Mouse (Mus musculus): ENCODE measurements around the gene I830077J02Rik. TPM values are rescaled to one million over a fixed set of nuclear protein-coding genes. Genes with fewer than 3 reads are reported as not detected.
A peak's percentile ranks its signal among the peaks of the same experiment; 100 is the strongest.

I830077J02Rik gene
- total and polyA plus RNA-seq, 3 experiments: 1.6 to 34.4 (median 32.6) TPM

DNA sequence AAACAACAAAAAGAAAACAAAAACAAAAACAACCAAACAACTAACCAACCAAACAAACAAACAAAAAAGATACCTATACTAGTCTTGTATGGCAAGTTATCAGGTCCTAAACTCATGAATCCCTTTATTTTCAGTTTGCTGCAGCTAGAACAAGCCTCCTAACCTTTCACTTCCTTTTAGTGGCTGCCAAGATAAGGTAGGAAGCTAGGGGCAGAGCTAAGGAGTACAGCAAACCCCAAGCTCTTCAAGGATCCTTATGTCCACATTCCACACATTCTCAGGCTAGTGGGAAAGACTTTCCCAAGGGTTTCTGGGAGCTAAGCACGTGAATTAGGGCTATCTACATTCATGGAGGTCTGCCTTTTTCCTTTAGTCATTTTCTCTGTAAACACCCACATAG, 17.2 kb downstream of the I830077J02Rik start:
- Histone ChIP-seq H3K4me3 (ENCODE audit: low read depth, low read length) (no peak overlapping the region; the same call in 1 of the 2 replicates), H3K4me1 (ENCODE audit: insufficient read depth, low read depth, low read length) (peaks cover 82% of the 10 kb centered on the region), H3K9me3 (replicated peaks) (no peaks in the 10 kb centered on the region), H3K27me3 (ENCODE audit: insufficient read depth, low read length) (no peaks in the 10 kb centered on the region), H3K36me3 (replicated peaks) (no peaks in the 10 kb centered on the region)
- DNase-seq (ENCODE audit: low spot score): no peak
- ATAC-seq (ENCODE audit: extremely low read depth, insufficient number of reproducible peaks, low FRiP score, poor library complexity, severe bottlenecking): no peak
- TF ChIP-seq TAL1 (conservative IDR thresholded peaks at IDR 0.05; ENCODE audit: low read depth, low read length) (no peak), GATA2 (IDR thresholded peaks at IDR 0.05; ENCODE audit: borderline replicate concordance, low read depth, low read length) (no peak), CTCF (IDR thresholded peaks at IDR 0.05; ENCODE audit: low read depth, low read length) (no peak), GATA1 (IDR thresholded peaks at IDR 0.05; ENCODE audit: borderline replicate concordance, low read length) (no peak), POLR2AphosphoS5 (IDR thresholded peaks at IDR 0.05; ENCODE audit: insufficient replicate concordance, low read depth, low read length) (no peak)

DNA sequence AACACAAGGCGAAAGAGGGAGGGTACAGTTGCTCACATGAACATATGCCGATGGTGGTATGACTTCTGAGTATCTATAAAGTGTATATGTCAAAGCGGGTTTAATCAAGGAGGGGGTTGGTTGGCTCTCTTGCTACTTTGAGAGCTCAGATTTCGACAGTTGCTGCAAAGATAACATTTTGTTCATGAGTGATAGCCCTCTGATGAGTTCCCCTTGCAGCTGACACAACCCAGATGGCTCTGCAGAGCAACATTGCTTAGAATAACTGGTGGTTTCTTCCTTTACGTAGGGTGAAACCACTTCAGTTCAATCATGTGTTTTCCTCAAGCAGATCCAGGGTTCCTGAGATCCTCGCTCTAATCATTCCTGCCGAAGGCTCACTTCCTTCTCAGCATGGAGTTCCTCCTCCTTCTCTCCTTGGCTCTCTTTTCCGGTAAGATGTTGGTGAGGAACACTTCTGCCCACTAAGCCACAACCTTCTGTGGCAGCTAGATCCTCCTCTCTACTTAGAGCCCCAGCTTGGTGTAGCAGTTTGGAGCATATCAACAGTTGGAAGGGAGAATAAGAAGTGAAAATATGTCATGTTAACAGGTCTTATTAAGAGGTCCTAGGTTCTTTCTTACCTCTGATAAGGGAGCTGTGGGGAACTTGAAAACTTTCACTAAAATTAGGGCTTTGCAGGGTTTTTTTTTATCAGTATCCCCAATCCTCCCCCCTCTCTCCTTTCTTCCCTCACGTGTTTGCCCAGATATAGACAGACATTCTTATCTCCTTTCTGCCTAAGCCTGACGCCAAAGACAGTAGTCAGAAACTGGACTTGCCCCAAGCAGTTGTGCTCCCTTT, 18.4 kb downstream of the I830077J02Rik start:
- TF ChIP-seq TAL1 (conservative IDR thresholded peaks at IDR 0.05; ENCODE audit: low read depth, low read length) (peak; percentile 74), CTCF (IDR thresholded peaks at IDR 0.05; ENCODE audit: low read depth, low read length) (no peak)
- peak overlapping the region; percentile 44; the same call in 1 of the 2 replicates for H3K4me3 ChIP-seq (ENCODE audit: low read depth, low read length)
- H3K36me3 ChIP-seq (replicated peaks): no peaks in the 10 kb centered on the region
- peaks cover 78% of the 10 kb centered on the region for H3K4me1 ChIP-seq (ENCODE audit: insufficient read depth, low read depth, low read length)
- ATAC-seq (ENCODE audit: extremely low read depth, insufficient number of reproducible peaks, low FRiP score, poor library complexity, severe bottlenecking): peak; percentile 85
- no peaks in the 10 kb centered on the region for H3K9me3 ChIP-seq (replicated peaks)
- no peaks in the 10 kb centered on the region for H3K27me3 ChIP-seq (ENCODE audit: insufficient read depth, low read length)
- peak; percentile 39 for DNase-seq (ENCODE audit: low spot score)

DNA sequence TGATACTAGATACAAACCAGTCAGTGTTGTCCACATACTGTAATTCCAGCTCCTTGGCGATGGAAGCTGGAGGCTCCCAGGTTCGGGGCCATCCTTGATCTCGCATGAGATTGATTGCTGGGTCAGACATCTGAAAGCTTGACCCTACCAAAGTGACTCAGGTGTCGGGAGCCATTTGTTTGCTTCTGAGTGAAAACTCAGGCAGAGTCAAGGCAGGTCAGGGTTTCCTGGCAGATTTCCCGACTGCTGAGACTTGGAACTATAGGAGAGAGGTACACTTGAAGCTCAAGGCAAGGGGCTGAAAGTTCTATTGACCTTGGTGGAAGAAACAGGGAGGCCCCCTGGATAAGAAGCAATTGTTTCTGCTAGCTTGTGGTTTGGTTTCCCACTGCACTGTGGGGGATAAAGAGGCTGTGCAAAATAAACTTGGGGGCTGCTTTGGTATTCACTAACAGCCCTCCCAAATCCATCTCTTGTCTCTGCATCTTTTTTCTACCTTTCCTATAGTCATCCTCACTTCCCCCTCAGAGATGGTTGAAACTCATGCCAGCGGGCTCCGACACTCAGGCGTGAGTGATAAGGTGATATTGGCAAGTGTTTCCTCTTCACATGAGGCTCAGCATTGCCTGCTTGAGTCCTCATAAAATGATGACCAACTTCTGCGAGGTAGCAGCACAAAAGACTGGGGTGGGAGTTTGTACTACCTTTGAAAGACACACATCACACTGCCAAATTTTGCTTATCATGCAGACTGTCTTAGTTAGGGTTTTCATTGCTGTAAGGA, 20.2 kb downstream of the I830077J02Rik start:
- ATAC-seq (ENCODE audit: extremely low read depth, insufficient number of reproducible peaks, low FRiP score, poor library complexity, severe bottlenecking): no peak
- TF ChIP-seq GATA2 (IDR thresholded peaks at IDR 0.05; ENCODE audit: borderline replicate concordance, low read depth, low read length) (no peak), TAL1 (conservative IDR thresholded peaks at IDR 0.05; ENCODE audit: low read depth, low read length) (no peak), CTCF (IDR thresholded peaks at IDR 0.05; ENCODE audit: low read depth, low read length) (no peak), GATA1 (IDR thresholded peaks at IDR 0.05; ENCODE audit: borderline replicate concordance, low read length) (no peak)
- Histone ChIP-seq H3K27me3 (ENCODE audit: insufficient read depth, low read length) (no peaks in the 10 kb centered on the region), H3K4me1 (ENCODE audit: insufficient read depth, low read depth, low read length) (peaks cover 75% of the 10 kb centered on the region), H3K36me3 (replicated peaks) (no peaks in the 10 kb centered on the region), H3K9me3 (replicated peaks) (no peaks in the 10 kb centered on the region), H3K4me3 (ENCODE audit: low read depth, low read length) (no peak overlapping the region; the same call in 1 of the 2 replicates)
- no peak for DNase-seq (ENCODE audit: low spot score)

DNA sequence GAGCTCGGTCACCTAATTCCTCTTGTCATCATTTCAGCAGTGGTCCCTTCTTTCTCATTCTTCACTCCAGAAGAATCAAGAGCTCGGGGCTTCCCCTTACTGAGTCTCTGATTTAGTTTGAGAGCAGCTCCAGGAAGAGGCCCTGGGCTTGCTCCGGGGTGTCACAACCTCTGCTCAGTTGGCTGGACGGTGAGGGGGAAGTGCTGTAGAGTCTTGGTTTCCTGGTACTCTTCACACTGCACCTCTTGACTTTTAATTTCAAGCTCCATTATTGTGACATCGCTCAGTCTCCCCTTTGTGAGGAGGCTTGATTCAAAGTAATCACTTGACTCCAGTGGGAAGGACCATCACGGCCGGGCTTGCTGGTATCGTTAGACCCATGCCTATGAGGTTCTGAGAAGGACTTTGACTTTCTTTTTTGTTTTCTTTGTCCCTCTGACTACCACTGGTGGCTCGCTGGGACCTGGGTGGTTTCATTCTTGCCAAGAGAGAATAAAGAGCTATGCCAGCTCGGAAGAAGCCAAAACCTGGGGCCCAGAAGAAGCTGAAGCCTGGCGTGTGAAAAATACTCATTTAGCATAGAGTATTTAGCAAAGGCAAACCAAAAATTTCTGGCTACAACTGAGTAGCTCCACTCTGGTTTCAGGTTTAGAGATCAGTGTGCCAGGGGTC, 21.8 kb downstream of the I830077J02Rik start:
- no peaks in the 10 kb centered on the region for H3K27me3 ChIP-seq (ENCODE audit: insufficient read depth, low read length)
- ATAC-seq (ENCODE audit: extremely low read depth, insufficient number of reproducible peaks, low FRiP score, poor library complexity, severe bottlenecking) (no peak), DNase-seq (ENCODE audit: low spot score) (no peak)
- no peaks in the 10 kb centered on the region for H3K36me3 ChIP-seq (replicated peaks)
- no peak for TF ChIP-seq CTCF (IDR thresholded peaks at IDR 0.05; ENCODE audit: low read depth, low read length)
- no peak for TF ChIP-seq POLR2AphosphoS5 (IDR thresholded peaks at IDR 0.05; ENCODE audit: insufficient replicate concordance, low read depth, low read length)
- TF ChIP-seq GATA1 (IDR thresholded peaks at IDR 0.05; ENCODE audit: borderline replicate concordance, low read length): no peak
- TF ChIP-seq TAL1 (conservative IDR thresholded peaks at IDR 0.05; ENCODE audit: low read depth, low read length): no peak
- no peak for TF ChIP-seq GATA2 (IDR thresholded peaks at IDR 0.05; ENCODE audit: borderline replicate concordance, low read depth, low read length)
- peaks cover 76% of the 10 kb centered on the region for H3K4me1 ChIP-seq (ENCODE audit: insufficient read depth, low read depth, low read length)
- no peak overlapping the region for H3K4me3 ChIP-seq (ENCODE audit: low read depth, low read length)
- H3K9me3 ChIP-seq (replicated peaks): no peaks in the 10 kb centered on the region

DNA sequence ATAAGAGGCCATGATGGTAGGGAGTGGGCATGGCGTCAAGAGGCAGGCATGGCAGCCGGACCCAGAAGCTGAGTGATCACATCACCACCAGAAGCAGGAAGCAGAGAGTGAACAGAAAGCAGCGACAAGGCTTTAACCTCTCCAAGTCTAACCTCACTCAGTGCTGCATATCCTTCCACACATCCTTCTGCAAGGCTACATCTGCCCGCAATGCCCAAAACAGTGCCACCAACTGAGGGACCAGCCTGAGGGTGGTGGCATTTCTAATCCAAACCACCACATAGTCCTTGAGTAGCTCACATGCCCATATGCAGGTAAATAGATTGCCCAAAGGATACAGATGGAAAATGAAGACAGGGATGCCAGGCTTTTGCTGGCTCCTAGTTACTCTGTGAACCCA, 23.5 kb downstream of the I830077J02Rik start:
- Histone ChIP-seq H3K36me3 (replicated peaks) (no peaks in the 10 kb centered on the region), H3K4me1 (ENCODE audit: insufficient read depth, low read depth, low read length) (peaks cover 77% of the 10 kb centered on the region)
- no peak for ATAC-seq (ENCODE audit: extremely low read depth, insufficient number of reproducible peaks, low FRiP score, poor library complexity, severe bottlenecking)

More for the DNA sequence above, 23.5 kb downstream of the I830077J02Rik start:
- DNase-seq (ENCODE audit: low spot score): no peak
- H3K4me3 ChIP-seq (ENCODE audit: low read depth, low read length): no peak overlapping the region
- no peaks in the 10 kb centered on the region for H3K9me3 ChIP-seq (replicated peaks)
- TF ChIP-seq TAL1 (conservative IDR thresholded peaks at IDR 0.05; ENCODE audit: low read depth, low read length) (no peak), GATA2 (IDR thresholded peaks at IDR 0.05; ENCODE audit: borderline replicate concordance, low read depth, low read length) (no peak), POLR2AphosphoS5 (IDR thresholded peaks at IDR 0.05; ENCODE audit: insufficient replicate concordance, low read depth, low read length) (no peak), CTCF (IDR thresholded peaks at IDR 0.05; ENCODE audit: low read depth, low read length) (no peak), GATA1 (IDR thresholded peaks at IDR 0.05; ENCODE audit: borderline replicate concordance, low read length) (no peak)
- H3K27me3 ChIP-seq (ENCODE audit: insufficient read depth, low read length): no peaks in the 10 kb centered on the region
